Mouse (Mus musculus) CD4-positive, CD25-positive, alpha-beta regulatory T cell, adult 4 months (primary cell): ENCODE measurements at regions not wholly inside any gene's neighbourhood (a gene's known extent, or its start where the extent isn't known, plus 50 kb on each side); places are given as distances from the start of the nearest gene placed in this dataset.

Source experiments
- ATAC-seq: one replicate; pipeline ENCODE4 v1.8.0; 2017

DNA sequence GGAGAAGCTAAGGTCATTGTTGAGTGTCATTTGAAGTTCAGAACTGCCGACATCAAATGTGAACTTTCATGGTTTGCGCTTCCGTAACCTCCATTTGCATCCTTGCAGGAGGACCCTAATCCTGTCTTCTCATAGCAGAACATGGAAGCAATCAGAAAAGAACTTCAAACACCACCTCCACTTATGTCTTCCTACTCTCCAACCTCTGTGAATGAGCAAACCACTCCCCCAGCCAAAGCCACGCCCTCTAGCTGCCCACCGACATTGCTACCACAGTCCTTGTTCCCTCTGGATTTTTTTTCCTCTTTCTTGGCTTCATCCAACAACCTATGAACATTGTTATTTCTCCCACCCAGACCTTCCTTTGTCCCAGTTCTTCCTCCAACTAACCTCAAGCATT lies 149.9 kb downstream of the Kdr start:
- ATAC-seq = no peak

DNA sequence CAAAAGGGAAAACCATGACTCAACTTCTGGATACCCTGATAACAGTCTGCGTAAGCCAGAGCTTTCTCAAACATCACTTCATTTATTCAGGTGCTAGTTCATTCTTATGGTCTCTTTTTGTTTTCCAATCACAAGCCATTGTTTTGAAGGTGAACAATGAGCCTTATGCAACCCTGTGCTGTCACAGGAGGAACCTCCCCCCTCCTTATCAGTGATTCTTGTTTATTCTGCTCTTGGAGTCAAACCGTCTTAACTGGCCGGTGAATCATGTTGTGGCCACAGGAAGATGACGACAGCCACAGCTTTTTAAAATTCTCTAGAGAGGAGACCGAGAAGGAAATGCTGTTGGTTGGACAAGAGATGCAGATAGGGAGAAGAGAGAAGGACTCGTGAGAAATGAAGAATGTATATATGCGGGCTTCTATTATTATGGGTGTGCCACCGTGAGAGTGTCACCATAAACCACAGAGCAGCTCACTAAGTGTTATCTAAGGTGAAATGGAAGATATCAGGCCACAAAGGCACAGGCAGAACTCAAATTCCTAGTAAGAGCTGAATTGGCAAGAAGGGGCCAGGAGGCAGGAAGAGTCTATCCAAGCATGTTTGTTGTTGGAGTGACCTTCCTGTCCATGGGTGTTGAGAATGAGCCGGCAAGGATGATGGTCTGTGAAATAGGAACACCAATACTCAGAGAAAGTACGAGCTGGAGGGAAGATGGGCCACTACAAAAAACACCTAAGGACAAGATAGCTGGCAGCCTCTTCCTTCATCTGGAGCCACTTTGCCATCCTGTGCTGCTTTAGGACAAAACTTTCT lies 151.8 kb downstream of the Kdr start:
- ATAC-seq = no peak

DNA sequence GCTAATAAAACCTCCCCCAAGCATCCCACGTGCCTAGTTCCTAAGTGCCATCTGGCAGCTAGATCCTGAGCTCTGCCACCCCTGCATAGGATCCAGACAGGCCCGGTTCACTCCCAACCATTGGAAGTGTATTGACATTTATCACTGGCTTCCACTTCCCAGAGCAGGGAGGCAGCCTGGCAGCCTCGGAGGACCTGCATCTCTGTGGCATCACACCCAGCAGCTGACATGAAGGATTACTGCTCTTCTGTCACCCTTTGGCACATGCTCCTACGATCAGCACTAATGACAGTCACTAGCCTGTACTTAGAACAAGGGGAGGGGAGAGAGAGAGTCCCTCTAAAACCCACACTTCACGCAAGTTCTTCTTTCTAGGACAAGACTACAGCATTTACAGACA lies 152.7 kb downstream of the Kdr start:
- ATAC-seq = no peak

DNA sequence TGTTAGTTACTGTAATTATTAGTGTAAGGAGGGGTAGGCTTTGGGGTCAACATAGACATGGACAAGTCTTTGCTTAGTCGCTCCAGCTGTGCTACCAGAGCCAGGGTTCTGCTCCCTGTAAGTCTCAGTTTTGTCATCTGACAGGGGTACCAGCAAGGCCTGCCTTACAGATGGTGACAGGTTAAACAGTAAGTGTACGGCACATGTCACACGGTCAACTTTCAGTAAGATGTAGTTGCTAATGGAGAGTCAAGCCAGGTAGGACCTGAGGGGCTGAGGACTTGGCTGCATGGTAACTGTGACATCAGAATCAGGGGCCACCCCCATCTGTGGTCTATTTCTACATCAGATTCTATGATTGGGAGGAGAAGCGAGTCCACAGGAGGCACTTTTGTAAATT lies 153.6 kb downstream of the Kdr start:
- no peak for ATAC-seq

DNA sequence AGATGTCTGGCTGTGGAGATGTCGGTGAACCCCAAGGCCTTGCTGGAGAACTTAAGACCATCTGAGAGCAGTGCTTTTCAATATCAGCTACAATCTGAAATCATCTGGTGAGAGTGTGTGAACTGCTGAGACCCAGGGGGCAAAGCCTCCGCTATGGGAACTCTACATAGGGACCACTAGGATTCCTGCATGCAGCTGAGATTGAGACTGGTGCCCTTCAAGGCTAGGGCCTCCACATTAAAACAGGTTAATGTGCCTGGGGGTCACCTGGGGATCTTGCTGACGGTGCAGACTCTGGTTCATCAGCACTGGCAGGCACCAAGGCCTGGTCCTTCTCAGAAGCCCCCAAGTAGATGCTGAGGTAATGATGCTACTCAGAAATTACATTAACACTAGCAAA lies 154.6 kb downstream of the Kdr start:
- no peak for ATAC-seq

DNA sequence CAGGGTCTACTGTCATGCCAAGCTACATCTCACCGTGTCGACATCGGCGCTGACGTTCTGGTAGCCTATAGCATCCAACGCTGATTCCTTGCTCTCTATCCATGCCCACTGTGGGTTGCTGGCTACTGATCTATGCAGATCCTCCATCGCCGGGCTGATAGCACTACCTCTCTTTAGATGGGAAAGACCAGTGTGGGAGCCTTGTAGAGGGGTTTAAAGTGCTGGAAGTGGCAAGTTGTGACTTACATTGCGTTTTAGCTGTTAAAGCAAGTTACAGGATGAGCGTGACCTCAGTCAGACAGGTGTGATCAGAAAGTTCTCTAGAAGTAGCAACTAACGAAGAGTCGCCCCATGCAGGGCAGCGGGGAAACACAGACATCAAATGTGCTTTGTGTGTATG lies 160.9 kb downstream of the Kdr start:
- ATAC-seq = no peak

DNA sequence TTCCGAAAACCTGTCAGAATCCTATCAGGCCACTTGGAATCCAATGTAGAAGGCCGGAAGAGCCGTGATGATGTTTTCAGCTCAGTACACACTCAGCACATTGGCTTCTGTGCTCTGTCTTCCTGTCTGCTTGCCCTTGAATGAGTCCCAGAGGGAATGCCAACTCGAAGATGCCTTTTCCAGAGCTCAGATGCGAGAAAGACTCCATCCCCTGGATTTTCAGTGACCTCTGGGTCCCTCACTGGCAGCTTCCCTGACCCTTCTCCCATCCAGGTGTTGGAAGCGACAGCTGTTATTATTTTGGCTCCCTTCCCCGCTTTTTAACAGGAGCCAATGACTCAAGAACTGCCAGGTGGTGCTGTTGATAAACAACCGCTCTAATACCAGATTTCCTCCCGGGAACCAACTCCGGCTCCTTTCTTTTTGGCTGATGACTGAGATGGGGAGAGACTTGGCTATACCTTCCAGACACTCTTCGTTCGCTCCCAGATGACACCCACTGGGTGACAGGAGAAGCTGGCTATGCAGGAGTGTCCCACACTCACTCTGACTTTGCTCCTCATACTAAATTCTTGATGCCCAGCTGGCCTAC lies 163.8 kb downstream of the Kdr start:
- ATAC-seq = no peak

DNA sequence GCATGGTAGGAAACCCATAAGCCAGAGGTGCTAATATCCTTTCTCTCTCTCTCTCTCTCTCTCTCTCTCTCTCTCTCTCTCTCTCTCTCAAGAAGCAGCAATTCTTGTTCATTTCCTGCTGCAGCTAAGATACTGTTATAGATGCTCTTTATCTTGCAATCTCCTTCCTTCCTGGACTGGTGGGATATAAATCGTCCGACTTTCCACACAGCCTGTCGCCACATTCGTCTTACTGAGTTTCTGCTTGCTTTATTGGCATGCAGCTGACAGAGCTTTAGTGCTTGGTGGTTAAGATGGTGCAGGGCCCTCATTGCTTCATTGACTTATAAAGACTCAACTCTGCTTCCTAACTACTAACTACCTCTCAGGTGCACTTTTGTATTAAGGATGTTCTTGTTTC lies 165.6 kb downstream of the Kdr start:
- ATAC-seq = no peak

DNA sequence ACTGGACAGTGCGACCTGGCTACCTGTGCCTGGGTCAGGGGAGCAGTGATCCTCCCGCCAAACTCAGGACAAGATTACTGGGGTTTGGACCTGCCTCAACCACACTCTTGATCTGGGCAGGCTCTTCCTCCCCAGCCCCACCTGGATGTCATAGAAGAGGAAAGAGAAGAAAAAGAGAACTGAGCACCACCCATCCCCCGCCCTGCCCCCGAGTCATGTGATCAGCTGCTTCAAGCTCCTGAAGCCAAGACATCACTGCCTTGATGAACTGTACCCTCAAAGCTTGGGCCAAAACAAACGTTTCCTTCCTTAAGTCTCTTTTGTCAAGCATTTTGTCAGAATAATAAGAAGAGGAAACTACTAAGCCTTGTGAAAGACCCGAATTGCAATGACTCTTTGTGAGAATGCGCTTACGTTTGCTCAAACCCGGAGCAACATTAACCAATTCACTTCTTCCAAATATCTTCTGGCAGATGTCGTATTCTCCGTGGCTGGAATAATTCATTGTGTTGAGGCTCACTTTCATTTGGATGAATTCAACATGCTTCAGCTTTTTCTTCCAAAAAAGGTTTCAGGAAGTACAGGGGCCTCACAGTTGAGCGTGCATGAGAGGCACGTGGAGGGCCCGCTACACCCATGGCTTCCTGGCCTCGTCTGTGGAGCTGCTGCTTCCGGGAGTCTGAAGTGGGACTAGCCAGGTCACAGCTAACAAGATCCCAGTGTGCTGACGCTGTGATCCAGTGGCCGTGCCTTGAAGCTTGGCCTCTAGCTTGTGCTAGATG lies 169.5 kb downstream of the Kdr start:
- ATAC-seq = no peak

DNA sequence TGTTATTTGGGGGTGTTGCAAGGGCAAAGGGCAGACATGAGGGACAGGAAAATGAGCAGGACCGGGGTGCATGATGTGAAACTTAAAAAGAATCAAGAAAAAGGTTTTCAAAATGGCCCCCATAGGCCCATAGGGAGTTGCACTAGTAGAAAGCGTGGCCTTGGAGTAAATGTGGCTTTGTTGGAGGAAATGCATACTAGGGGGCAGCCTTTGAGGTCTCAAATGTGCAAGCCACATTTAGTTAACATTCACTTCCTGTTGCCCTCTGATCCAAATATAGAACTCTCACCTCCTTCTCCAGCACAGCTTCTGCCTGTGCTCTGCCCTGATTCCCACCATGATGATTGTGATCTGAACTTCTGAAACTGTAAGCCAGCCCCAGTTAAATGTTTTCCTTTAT lies 173.2 kb downstream of the Kdr start:
- no peak for ATAC-seq

DNA sequence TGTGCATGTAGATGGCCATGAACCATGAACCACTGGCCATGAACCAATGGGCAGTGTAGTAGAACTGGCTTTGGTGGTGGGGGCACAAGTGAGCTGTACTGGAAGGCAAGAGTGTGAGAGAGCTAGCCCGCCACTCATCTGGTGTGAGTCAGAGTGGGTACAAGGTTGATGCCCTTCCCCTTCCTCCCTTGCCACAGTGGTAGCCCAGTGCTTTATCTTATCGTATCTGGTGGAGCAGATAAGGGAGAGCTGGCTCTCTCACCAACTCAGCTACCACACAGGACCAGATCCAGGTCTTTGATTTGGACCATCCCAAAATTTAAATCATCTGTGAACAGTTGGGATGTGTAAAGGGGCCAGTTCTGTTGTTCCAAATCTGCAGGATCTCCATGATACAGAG lies 173.9 kb downstream of the Kdr start:
- no peak for ATAC-seq

DNA sequence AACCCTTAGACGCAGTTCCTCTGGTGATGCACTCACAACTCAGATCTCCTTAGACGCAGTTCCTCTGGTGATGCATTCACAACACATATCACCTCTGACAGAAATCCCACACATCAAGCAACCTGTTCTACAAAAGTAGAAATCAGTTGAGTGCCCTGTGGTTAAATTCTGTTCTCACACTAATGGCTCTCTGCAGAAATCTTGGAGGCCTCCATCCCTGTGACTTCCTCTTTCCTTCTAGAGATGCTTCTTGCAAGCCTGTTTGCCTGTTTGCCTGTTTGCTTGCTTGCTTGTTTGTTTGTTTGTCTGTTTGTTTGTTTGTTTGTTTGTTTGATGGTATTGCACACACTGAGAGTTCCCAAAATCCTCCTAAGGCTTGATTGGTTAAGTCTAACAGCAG lies 175.2 kb downstream of the Kdr start:
- ATAC-seq = no peak

DNA sequence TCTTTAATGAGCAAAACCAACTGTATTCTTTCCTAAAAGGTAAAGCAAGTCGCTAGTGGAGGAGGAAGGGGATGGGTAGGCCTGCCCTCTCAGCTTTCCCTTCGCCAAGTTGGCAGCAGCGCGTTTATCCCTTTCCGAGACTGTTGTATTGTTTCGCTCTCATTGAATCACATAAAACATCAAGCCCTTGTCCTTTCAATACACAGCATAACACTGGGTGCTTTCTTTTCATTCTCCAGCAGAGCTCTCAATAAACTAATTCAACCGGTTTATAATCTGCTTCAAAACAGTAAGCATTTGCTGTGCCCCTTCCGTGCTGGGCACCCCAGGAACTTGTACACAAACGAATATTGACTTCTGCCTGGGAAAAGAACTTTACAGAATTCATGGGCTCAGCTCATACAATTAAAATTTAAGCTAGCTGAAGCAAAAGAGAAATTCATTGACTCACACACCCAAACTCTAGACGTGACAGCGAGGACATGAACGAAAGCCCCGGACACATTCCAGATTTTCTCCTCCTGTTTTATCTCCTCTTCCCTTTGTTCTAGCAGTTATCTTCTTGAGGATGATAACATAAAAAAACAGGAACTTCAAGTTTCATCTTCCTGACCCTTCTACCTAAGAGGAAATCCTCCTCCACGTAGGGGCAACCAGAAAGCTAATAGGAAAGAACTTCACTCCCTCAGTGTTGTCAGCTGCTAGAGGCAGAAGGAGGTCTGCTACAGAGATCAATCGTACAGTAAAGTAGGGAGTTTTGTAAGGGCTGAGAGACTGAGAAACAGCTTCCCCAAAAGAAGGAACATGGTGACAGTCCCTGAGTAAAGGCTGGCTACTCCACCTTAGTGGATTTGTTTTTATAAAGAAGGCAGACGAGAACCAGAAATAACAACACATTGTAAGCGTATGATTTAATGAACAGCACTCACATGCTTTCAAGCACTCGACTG lies 177.9 kb downstream of the Kdr start:
- no peak for ATAC-seq

DNA sequence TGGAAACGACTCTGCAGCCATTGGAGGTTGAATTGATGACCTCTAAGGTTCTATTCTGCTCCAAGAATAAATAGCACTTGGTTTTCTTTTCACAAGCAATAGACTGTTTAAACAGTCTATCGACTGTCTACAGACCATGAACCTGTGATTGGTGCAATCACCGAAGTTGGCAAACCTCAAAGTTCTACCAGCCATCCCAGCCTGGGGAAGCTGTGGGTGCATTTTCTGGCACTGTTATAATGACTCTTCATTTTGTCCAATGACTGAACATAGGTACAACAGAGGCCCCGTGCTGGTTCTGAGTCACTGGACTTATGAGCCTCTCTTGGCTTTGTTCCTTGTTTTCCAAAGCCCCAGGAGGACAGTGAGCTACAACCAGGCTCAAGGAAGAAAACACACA lies 178.6 kb downstream of the Kdr start:
- no peak for ATAC-seq

DNA sequence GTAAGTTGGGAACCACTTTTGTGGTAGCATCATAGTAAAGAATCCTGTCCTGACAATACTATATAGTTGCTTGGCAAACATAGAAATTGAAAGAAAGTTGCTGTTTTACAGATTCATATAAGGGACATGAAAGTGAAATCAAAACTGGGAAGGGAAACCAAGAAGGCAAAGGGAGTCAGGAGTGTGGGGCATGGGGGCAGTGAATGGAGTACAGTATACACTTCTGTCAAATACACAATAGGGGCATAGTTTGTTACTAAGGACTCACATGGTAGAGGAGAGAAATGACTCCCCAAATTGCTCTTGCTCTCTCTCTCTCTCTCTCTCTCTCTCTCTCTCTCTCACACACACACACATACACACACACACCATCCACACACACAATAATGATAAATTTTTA lies 185.1 kb downstream of the Kdr start:
- ATAC-seq = no peak

DNA sequence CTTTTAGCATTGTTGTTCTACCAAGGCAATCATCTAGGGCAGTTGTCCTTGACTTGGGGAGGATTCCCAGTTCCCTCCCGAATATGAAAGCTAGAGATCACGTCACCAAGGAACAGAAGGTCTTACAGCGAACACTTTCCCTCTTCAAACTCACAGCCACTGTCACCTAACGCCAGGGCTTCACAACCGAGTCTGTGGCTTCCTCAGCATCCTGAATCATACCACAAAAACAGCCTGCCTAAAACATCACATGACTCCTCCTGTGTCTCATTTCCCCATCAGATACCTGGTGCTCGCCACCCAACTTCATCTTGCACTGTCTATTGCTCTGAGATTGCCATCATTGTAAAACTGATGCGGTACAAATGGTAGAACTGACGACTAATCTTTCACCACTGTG lies 186.5 kb downstream of the Kdr start:
- peak; percentile 74 for ATAC-seq

DNA sequence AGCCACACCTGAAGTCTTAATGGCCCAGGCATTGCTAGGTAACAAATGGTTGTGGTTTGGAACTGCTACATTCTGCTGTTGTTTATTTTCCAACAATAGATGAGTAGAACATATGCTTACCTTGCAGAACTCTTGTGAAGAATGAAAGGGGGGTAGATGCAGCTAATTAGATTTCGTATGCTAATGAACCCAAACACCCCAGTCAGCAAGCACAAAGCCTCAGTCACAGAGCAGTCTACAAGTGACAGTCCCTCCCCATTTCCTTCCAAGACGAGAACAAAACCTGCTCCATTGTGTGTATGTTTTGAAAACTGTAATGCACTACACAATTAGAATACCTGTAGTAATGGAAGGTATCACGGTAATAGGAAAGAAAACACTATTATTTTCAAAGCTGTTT lies 190.2 kb downstream of the Kdr start:
- no peak for ATAC-seq

DNA sequence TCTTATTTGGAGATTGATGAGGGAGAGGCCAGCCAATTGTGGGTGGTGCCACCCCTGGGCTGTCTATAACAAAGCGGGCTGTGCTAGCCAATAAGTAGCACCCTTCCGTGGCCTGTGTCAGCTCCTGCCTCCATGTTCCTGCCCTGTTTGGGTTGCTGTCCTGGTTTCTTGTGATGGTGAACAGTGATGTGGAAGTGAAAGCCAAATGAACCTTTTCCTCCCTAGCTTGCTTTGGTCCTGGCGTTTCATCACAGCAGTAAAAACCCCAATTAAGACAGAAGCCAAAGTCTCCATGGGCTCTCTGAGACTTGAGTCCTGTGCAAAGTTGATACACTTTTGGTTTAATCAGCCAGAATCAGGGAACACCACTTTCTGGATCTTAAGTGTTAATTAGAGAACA lies 192.1 kb downstream of the Kdr start:
- ATAC-seq = no peak

DNA sequence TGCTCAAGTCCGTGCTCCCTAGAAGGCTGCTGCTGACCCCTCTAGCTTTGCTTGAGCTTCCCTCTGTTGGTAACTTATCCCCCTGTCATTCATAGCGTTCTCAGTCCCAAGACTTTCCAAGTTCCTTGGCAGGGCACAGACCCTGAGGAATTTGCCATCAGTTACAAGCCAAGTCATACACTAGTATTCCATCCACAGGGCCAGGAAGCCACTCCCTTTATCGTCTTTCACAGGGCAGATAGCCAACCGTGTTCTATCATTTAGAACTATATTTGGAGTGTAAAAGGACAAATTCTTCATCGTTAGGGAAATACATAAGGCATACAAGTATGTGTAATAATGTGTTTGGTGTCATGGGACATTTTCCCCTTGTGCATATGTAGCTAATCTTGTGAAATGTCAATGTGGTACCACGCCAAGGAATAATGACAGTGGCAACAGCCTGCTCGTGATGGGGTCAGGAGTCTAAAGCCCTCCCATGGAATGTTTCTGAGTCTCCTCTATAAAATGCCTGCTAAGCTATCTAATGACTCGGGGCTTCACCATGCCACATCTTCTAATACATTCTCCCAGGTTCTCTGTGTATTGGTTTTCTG lies 193.2 kb downstream of the Kdr start:
- no peak for ATAC-seq

DNA sequence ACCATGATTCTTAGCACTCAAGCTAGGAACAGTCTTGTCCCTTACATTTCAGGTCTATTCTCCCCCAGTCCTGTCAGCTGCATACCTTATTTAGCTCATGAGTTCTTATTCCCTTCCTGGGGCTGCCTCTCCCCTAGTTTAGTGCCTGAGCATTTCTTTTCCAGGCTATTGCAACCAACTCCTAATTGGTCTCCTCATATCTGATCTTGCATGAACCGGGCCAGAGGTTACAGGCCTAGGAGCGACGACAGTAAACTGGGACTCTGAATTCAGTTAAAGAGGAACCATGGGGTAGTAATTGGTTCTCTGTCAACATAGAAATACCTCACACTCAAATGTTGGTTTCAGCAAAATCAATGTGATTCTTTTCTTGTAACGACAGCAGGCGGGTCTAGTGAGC lies 195.9 kb downstream of the Kit start:
- ATAC-seq = no peak

DNA sequence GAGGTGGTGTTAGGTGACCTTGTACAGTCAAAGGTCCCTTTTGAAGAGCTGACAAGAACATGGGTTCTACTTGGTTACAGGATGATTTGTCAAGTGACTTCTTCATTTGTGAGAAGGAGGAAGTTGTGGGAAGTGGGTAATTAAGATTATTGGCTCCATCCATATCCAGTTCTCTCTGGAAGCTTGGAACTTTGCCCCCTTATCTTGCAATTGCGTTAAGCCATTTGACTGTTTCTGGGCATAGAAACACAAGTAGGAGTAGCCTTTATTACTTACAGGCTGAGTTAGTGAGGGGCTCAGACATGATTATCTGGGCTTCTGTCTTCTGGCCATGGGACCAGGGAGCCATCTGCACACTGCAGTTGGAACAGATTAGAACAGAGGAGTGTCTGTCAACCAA lies 192.5 kb downstream of the Kit start:
- ATAC-seq = no peak

DNA sequence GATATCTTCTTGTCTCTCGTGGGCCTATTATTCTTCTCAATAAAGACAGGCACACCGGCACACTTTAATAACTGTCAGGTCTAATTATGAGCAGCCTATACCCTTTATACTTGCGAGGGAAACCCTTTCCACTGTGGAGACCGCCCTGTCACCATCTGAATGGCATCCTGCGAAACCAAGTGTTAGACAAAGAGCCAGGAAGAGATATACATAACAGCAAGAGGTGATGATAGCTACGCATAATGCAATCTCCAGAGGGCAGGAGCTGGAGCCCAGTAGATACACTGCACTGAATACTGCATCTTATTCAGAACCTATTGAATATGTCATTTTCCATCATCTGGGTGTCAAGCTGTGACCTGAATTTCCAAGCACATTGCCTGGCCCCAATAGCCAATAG lies 187.7 kb downstream of the Kit start:
- ATAC-seq = no peak
